Mouse (Mus musculus) midbrain, embryonic 12.5 days (tissue): Measurements from ENCODE around the gene Apoa1. TPM values are rescaled to one million over a fixed set of nuclear protein-coding genes. Genes with fewer than 3 reads are reported as not detected.

Experiments
- ATAC-seq: fragments of 200-750 bp; cut with Nextera tagmentation; 2 replicates; pipeline ENCODE4 v1.8.0; 2017; ENCODE audit warnings: low read depth, moderate TSS enrichment, moderate library complexity; ENCODE audit not compliant: low FRiP score
- H3K27ac ChIP-seq: fragments of 300-500 bp; sonication (generic); replicated peaks from 2 replicates; pipeline ENCODE4 v1.5.1; 2016; ENCODE audit warnings: mild to moderate bottlenecking
- H3K27me3 ChIP-seq: fragments of 300-500 bp; sonication (generic); 2 replicates; pipeline ENCODE4 v1.6.1; 2016; ENCODE audit warnings: mild to moderate bottlenecking
- H3K36me3 ChIP-seq: fragments of 300-500 bp; sonication (generic); 2 replicates; pipeline ENCODE4 v1.6.1; 2016
- H3K4me1 ChIP-seq: fragments of 300-500 bp; sonication (generic); 2 replicates; pipeline ENCODE4 v1.6.1; 2016
- H3K4me2 ChIP-seq: fragments of 300-500 bp; sonication (generic); replicated peaks from 2 replicates; pipeline ENCODE4 v1.6.1; 2016; ENCODE audit warnings: mild to moderate bottlenecking, moderate library complexity
- H3K4me3 ChIP-seq: fragments of 300-500 bp; sonication (generic); 2 replicates; pipeline ENCODE4 v1.5.1; 2016; ENCODE audit warnings: mild to moderate bottlenecking
- H3K9ac ChIP-seq: fragments of 300-500 bp; sonication (generic); replicated peaks from 2 replicates; pipeline ENCODE4 v1.6.1; 2016; ENCODE audit warnings: mild to moderate bottlenecking, moderate library complexity
- H3K9me3 ChIP-seq: fragments of 300-500 bp; sonication (generic); 2 replicates; pipeline ENCODE4 v1.6.1; 2016; ENCODE audit warnings: mild to moderate bottlenecking
- WGBS: fragments of 180-500 bp; shearing (Covaris S2); methylation state at CpG from one replicate; pipeline ENCODE4 v1.1.7; 2016; 5-methylcytosine and 5-hydroxymethylcytosine counted together
- polyA plus RNA-seq: library from polyadenylated mRNA; unstranded; fragments of >200 nt; fragmentation: Nextera tagmentation; extraction: Ambion mirVana; gene quantifications from 2 replicates; pipeline ENCODE4 v1.2.1, GENCODE M21; 2016

Apoa1 gene
- polyA plus RNA-seq, 1 experiment from 2014 or later = 1.3 TPM

DNA sequence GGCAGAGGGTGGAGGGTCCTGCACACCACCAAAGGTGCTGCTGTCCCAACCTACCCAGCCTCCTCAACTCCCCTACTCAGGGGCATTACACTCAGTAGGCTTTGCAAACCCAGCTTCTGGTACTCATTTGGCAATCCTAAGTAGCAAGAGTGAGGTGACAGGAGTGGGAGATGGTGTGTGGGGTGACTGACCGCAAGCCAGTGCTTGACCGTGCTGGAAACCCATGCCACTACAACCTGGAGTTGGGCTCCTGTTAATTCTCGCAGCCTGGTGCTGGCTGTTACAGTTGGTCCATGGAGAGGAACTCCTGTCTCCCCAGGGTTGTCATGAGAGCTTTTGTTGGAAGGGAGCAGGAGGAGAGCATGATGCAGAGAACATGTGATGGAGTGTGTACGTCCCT, 42.4 kb downstream of the Apoa1 start:
- Histone ChIP-seq H3K9me3 (no peaks in the 10 kb centered on the region), H3K4me1 (peaks cover 10% of the 10 kb centered on the region), H3K9ac (no peak overlapping the region), H3K27me3 (peaks cover 48% of the 10 kb centered on the region), H3K4me2 (no peak overlapping the region), H3K4me3 (no peak overlapping the region), H3K36me3 (peaks cover 8% of the 10 kb centered on the region), H3K27ac (no peak overlapping the region)
- ATAC-seq = no peak
- 94% methylated on average over 4 of the region's 4 CpGs for whole genome bisulfite sequencing

GRCm38 (mm10) chr9:46272070-46272469, 43.7 kb downstream of the Apoa1 start:
- no peak overlapping the region for H3K9ac ChIP-seq
- H3K4me3 ChIP-seq = no peak overlapping the region
- H3K27ac ChIP-seq = no peak overlapping the region
- peaks cover 21% of the 10 kb centered on the region for H3K36me3 ChIP-seq
- H3K9me3 ChIP-seq = no peaks in the 10 kb centered on the region
- H3K4me1 ChIP-seq = peaks cover 10% of the 10 kb centered on the region
- WGBS = 83% methylated on average over 9 of the region's 9 CpGs
- peaks cover 45% of the 10 kb centered on the region for H3K27me3 ChIP-seq
- no peak for ATAC-seq
- H3K4me2 ChIP-seq = no peak overlapping the region

DNA sequence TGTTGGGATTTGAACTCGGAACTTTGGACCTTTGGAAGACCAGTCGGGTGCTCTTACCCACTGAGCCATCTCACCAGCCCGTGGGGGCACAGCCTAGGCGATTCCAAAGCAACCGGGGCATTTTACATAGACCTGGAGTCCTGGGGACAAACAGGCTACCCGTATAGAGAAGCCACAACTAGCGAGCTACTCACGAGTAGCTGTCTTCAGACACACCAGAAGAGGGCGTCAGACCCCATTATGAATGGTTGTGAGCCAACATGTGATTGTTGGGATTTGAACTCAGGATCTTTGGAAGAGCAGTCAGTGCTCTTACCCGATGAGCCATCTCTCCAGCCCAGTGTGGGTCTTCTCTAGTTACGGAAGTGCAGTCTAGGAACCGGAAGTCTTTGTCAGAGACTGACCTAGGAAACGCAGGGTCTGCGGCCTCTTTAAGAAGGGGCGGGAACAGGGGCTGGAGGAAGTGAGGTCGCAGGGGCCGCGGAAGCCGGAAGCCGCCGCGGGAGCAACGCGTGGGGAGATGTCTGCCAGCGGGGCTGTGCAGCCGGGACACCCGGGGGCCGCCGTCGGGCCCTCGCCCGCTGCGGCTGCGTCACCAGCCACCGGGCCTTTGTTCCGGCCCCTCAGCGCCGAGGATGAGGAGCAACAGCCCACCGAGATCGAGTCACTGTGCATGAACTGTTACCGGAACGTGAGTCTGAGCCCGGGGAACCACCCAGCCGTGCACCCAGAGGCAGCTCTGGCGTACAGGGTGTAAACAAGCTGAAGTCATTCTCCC, 44.5 kb downstream of the Apoa1 start, which contains the start of gene Zpr1:
Gene Zpr1 (plus strand): TSS at position 388 of the 778 bp plus-strand sequence.
- peak within 1 kb of the TSS; percentile 76 for H3K9ac ChIP-seq
- peak within 1 kb of the TSS; percentile 97 for H3K4me2 ChIP-seq
- peaks cover 29% of the 10 kb centered on the region for H3K36me3 ChIP-seq
- peak within 1 kb of the TSS; percentile 52 for H3K27ac ChIP-seq
- no peaks in the 10 kb centered on the region for H3K9me3 ChIP-seq
- peaks cover 10% of the 10 kb centered on the region for H3K4me1 ChIP-seq
- H3K27me3 ChIP-seq = peaks cover 37% of the 10 kb centered on the region
- ATAC-seq = peak; percentile 97
- H3K4me3 ChIP-seq = peak within 1 kb of the TSS; percentile 96
- 7% methylated on average over 45 of the region's 45 CpGs for WGBS

GRCm38 (mm10) chr9:46274494-46274893, 46.1 kb downstream of the Apoa1 start:
- peaks cover 39% of the 10 kb centered on the region for H3K36me3 ChIP-seq
- no peak overlapping the region for H3K4me2 ChIP-seq
- no peak overlapping the region for H3K27ac ChIP-seq
- H3K9ac ChIP-seq = no peak overlapping the region
- peaks cover 10% of the 10 kb centered on the region for H3K4me1 ChIP-seq
- WGBS = 92% methylated on average over 9 of the region's 9 CpGs
- no peak overlapping the region for H3K4me3 ChIP-seq
- peaks cover 22% of the 10 kb centered on the region for H3K27me3 ChIP-seq
- no peaks in the 10 kb centered on the region for H3K9me3 ChIP-seq
- no peak for ATAC-seq

Other genes with a start within 250 kb of the Apoa1 start
- 291 and 326 TPM in 2 replicates for gene Pafah1b2, start 215.9 kb upstream of the Apoa1 start, polyA plus RNA-seq
- gene Sik3, start 215.8 kb upstream of the Apoa1 start, polyA plus RNA-seq = 11.8 and 12.6 TPM in 2 replicates
- not detected in 2 replicates for gene Apoc3, start 7.1 kb downstream of the Apoa1 start, polyA plus RNA-seq
- gene Apoa4, start 12.1 kb downstream of the Apoa1 start, polyA plus RNA-seq = 0.94 TPM in 1 of 2 replicates, not detected in the other
- not detected in 2 replicates for gene Apoa5, start 40.1 kb downstream of the Apoa1 start, polyA plus RNA-seq
- gene Zpr1, start 44.5 kb downstream of the Apoa1 start, polyA plus RNA-seq = 58.3 and 63.2 TPM in 2 replicates
- 23.2 and 24.7 TPM in 2 replicates for gene Bud13, start 54.4 kb downstream of the Apoa1 start, polyA plus RNA-seq
- not detected in 2 replicates for gene 4931429L15Rik, start 91.4 kb downstream of the Apoa1 start, polyA plus RNA-seq